Mouse (Mus musculus) small intestine, adult 2 months (tissue): Measurements from ENCODE around the gene Ppp4r3a.

Experiments used
- CTCF ChIP-seq: fragments of 200-500 bp; IDR thresholded peaks from 2 replicates; pipeline ENCODE4 v1.5.1; 2012; ENCODE audit warnings: low read depth, mild to moderate bottlenecking, control low read depth, inconsistent platforms, low read length, moderate library complexity, mixed read lengths; ENCODE audit not compliant: insufficient replicate concordance, insufficient read length; ENCODE audit errors: extremely low read depth
- POLR2A ChIP-seq: fragments of 200-500 bp; IDR thresholded peaks from 2 replicates; pipeline ENCODE4 v1.6.1; 2012; ENCODE audit warnings: low read depth, mild to moderate bottlenecking, control low read depth, inconsistent platforms, low read length, moderate library complexity

DNA sequence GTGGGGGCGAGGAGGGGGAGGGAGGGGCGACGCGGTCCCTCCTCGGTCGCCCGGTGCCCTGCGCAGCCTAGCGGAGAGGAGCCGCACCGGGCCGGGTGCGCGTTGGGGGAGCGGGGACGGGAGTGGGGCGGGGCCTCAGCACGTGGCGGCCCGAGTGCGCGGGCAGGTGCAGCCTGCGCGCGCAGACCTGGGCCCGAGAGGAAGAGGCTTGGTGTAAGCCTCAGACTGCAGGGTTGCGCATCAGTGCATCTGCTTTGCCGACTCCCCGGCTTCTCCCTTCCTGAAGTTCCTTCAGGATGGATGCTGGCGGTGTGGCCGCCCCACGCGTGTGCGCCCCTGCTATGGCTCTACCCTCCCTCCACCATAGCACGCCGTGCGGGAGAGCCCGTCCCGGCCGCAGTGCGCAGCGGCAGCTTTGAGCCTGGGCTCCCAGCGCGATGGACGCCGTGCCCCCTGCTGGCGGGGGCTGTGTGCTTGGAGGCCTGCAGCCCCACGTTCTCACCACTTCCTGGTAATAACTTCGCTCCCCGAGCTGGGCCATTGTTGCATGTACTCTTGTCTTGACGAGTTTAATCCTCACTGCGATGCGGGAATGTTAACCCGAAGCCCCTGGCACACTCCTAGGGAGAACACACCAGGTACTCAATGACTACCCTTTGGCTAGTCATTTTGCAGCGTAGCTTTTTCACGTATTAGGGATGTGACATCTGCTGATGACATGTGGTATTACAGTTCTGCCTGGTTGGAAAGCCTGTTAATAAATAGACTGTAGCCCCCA, 54.4 kb downstream of the Ppp4r3a start, which contains the start of gene Ccdc88c:
- TF ChIP-seq POLR2A (no peak; the same call in 1 of the 2 replicates), CTCF (peak; percentile 98)
